Comparison of ENCODE assay signal across 20 mouse cellular contexts in the genomic region with DNA sequence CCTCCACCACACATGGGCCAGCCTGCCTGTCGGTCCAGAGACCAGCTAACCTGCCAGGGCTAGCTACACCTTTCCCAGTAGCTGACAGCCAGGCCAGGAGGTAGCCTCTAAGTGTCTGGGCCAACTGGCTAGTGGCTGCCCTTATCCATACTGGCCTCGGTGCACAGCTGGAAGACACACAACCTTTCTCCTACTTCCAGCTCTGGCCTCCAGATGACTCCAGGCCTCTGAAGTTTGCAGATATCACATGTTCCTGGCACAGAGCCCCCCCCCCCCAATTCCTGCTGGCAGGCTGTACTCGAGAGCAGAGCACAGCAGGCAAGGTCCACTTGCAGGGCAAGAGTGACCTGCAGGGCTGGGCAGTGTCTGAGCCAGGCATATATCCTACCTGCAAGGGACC. TPM values are rescaled to one million over a fixed set of nuclear protein-coding genes. Genes with fewer than 3 reads are reported as not detected.
DNase-seq lines count a peak whose midpoint lies in the region; ATAC-seq and TF ChIP-seq lines count a peak whose summit lies in the region.
"Had no signal": no experiment of that assay in that cellular context is flagged by ENCODE, and none has a peak within 500 bp of the region (broad histone marks: within the 10 kb centered on the region; RNA-seq: fewer than 3 reads in every experiment).

No protein-coding gene starts in this region.

- peak; percentile 22; the same call in 1 of the 2 replicates for TF ChIP-seq CTCF in liver, adult 2 months (IDR thresholded peaks at IDR 0.05; ENCODE audit: low read depth, low read length)

- H3K36me3 ChIP-seq in heart, embryonic 14.5 days (ENCODE audit: control insufficient read depth, insufficient read depth, low read length): no peaks in the 10 kb centered on the region
- no peaks in the 10 kb centered on the region for H3K36me3 ChIP-seq in liver, adult 2 months (ENCODE audit: control insufficient read depth, insufficient read depth, low read length)
- no peaks in the 10 kb centered on the region for H3K36me3 ChIP-seq in liver, embryonic 11.5 days (ENCODE audit: control insufficient read depth, insufficient read depth, low read length)
- H3K36me3 ChIP-seq in kidney, embryonic 16.5 days (ENCODE audit: insufficient read depth, low read length): no peaks in the 10 kb centered on the region
- no peaks in the 10 kb centered on the region for H3K36me3 ChIP-seq in midbrain, embryonic 14.5 days (ENCODE audit: control insufficient read depth, insufficient read depth, low read length)
- H3K36me3 ChIP-seq: hindbrain, embryonic 12.5 days; limb, embryonic 12.5 days had no signal

- no peak overlapping the region for H3K9ac ChIP-seq in heart, embryonic 14.5 days (ENCODE audit: low read length)
- peak overlapping the region; percentile 9 for H3K9ac ChIP-seq in liver, adult 2 months (ENCODE audit: low read depth, low read length)
- H3K9ac ChIP-seq in liver, embryonic 11.5 days (ENCODE audit: low read depth, low read length): no peak overlapping the region
- no peak overlapping the region for H3K9ac ChIP-seq in kidney, embryonic 16.5 days (replicated peaks; ENCODE audit: low read length)
- no peak overlapping the region for H3K9ac ChIP-seq in midbrain, embryonic 14.5 days (replicated peaks; ENCODE audit: low read length)
- H3K9ac ChIP-seq: forebrain, embryonic 13.5 days; hindbrain, embryonic 12.5 days; limb, embryonic 12.5 days; lung, embryonic 14.5 days had no signal

- intact Hi-C loops in heart, postnatal 25 days (cut with DNase I): loop anchor here (5.0 kb wide), 1 partner anchor 70 kb away; no protein-coding TSS in a partner anchor

- peaks cover 11 to 21% of the 10 kb centered on the region in 2 experiments; a peak in 3 of 4 replicates for H3K4me1 ChIP-seq in heart, embryonic 14.5 days (ENCODE audit: control insufficient read depth in 2 of 2, insufficient read depth in 2 of 2, low read length in 2 of 2)
- H3K4me1 ChIP-seq in liver, adult 2 months (ENCODE audit: control insufficient read depth, insufficient read depth, low read length): peaks cover 16% of the 10 kb centered on the region
- no peaks in the 10 kb centered on the region for H3K4me1 ChIP-seq in liver, embryonic 11.5 days (replicated peaks; ENCODE audit: control insufficient read depth, insufficient read depth, low read length)
- H3K4me1 ChIP-seq in kidney, embryonic 16.5 days (ENCODE audit: insufficient read depth, low read length): no peaks in the 10 kb centered on the region
- H3K4me1 ChIP-seq in midbrain, embryonic 14.5 days (ENCODE audit: control insufficient read depth, insufficient read depth, low read length): peaks cover 7% of the 10 kb centered on the region; the same call in 1 of the 2 replicates

- H3K4me2 ChIP-seq in heart, embryonic 14.5 days (ENCODE audit: low read length): no peak overlapping the region
- no peak overlapping the region for H3K4me2 ChIP-seq in liver, embryonic 11.5 days
- H3K4me2 ChIP-seq in kidney, embryonic 16.5 days (replicated peaks; ENCODE audit: low read depth, low read length): no peak overlapping the region
- H3K4me2 ChIP-seq in midbrain, embryonic 14.5 days (ENCODE audit: low read length): no peak overlapping the region
- H3K4me2 ChIP-seq: forebrain, embryonic 13.5 days; hindbrain, embryonic 12.5 days; limb, embryonic 12.5 days; lung, embryonic 14.5 days; midbrain, embryonic 11.5 days had no signal

- no peak overlapping the region for H3K4me3 ChIP-seq in heart, embryonic 14.5 days (ENCODE audit: control insufficient read depth in 1 of 2, insufficient read depth in 1 of 2, low read depth in 1 of 2, low read length in 2 of 2)
- no peak overlapping the region for H3K4me3 ChIP-seq in liver, adult 2 months (ENCODE audit: insufficient read depth, low read depth, low read length)
- H3K4me3 ChIP-seq in liver, embryonic 11.5 days (ENCODE audit: low read depth, low read length): no peak overlapping the region
- no peak overlapping the region for H3K4me3 ChIP-seq in kidney, embryonic 16.5 days (ENCODE audit: low read length)
- H3K4me3 ChIP-seq in midbrain, embryonic 14.5 days (replicated peaks; ENCODE audit: low read depth, low read length): no peak overlapping the region
- H3K4me3 ChIP-seq: forebrain, embryonic 13.5 days; hindbrain, embryonic 12.5 days; left cerebral cortex, adult 2 months; limb, embryonic 12.5 days had no signal

- H3K27ac ChIP-seq in heart, embryonic 14.5 days (replicated peaks in 1 of 2; ENCODE audit: control insufficient read depth in 1 of 2, insufficient read depth in 1 of 2, low read depth in 2 of 2, low read length in 2 of 2): no peak overlapping the region
- H3K27ac ChIP-seq in liver, adult 2 months (replicated peaks; ENCODE audit: insufficient read depth, low read depth, low read length): peak overlapping the region; percentile 87
- H3K27ac ChIP-seq in liver, embryonic 11.5 days (ENCODE audit: low read depth, low read length): no peak overlapping the region
- H3K27ac ChIP-seq in kidney, embryonic 16.5 days (ENCODE audit: low read length): no peak overlapping the region
- H3K27ac ChIP-seq in midbrain, embryonic 14.5 days (replicated peaks; ENCODE audit: low read depth, low read length): no peak overlapping the region
- H3K27ac ChIP-seq: forebrain, embryonic 13.5 days; hindbrain, embryonic 12.5 days; left cerebral cortex, adult 2 months; limb, embryonic 12.5 days; macrophage had no signal

- no peak for DNase-seq in heart, postnatal 25 days (ENCODE audit: low spot score)
- DNase-seq in liver, adult 2 months (ENCODE audit: extremely low read depth, low read depth, low spot score): peak; percentile 99
- DNase-seq in liver, embryonic 11.5 days (ENCODE audit: low spot score): no peak
- DNase-seq in skeletal muscle tissue, adult 2 months (ENCODE audit: low read depth, low spot score): peak; percentile 44
- DNase-seq in midbrain, embryonic 14.5 days: no peak
- DNase-seq: adrenal gland, adult 2 months; cerebellum, adult 11 months; cerebellum, postnatal 36 days; lung, embryonic 14.5 days; right cerebral cortex, postnatal 14 days; thymus, postnatal 25 days had no signal

- no peaks in the 10 kb centered on the region for H3K9me3 ChIP-seq in heart, embryonic 14.5 days (ENCODE audit: control insufficient read depth, low read length)
- no peaks in the 10 kb centered on the region for H3K9me3 ChIP-seq in liver, embryonic 11.5 days (ENCODE audit: control insufficient read depth, low read length)
- H3K9me3 ChIP-seq in kidney, embryonic 16.5 days (ENCODE audit: low read length): no peaks in the 10 kb centered on the region
- no peaks in the 10 kb centered on the region for H3K9me3 ChIP-seq in midbrain, embryonic 14.5 days (ENCODE audit: control insufficient read depth, low read length)
- H3K9me3 ChIP-seq: forebrain, embryonic 13.5 days; hindbrain, embryonic 12.5 days; limb, embryonic 12.5 days had no signal

- TF ChIP-seq POLR2A in liver, adult 2 months (IDR thresholded peaks at IDR 0.05; ENCODE audit: extremely low read depth, insufficient read depth, low read length): no peak

- peak; percentile 54; the same call in 1 of the 2 replicates for ATAC-seq in heart, embryonic 14.5 days (ENCODE audit: insufficient number of reproducible peaks, insufficient read depth, low FRiP score, low read depth)
- ATAC-seq in liver, embryonic 11.5 days (replicated peaks; ENCODE audit: low FRiP score): no peak
- 0 out of 2 replicates have a peak, but pooled peaks have one; percentile 13 for ATAC-seq in kidney, embryonic 16.5 days (ENCODE audit: low FRiP score, low TSS enrichment)
- ATAC-seq in midbrain, embryonic 14.5 days (ENCODE audit: low FRiP score, low TSS enrichment): no peak
- ATAC-seq: forebrain, embryonic 13.5 days had no signal

- H3K79me2 ChIP-seq in liver, adult 2 months (ENCODE audit: control insufficient read depth, insufficient read depth, low read length): no peaks in the 10 kb centered on the region

- 33% methylated on average over 3 of the region's 3 CpGs for WGBS in heart, embryonic 14.5 days
- 16% methylated on average over 3 of the region's 3 CpGs for WGBS in liver, adult 2 months
- 58% methylated on average over 3 of the region's 3 CpGs for WGBS in liver, embryonic 11.5 days
- WGBS in kidney, embryonic 16.5 days: 65% methylated on average over 3 of the region's 3 CpGs
- WGBS in midbrain, embryonic 14.5 days: 62% methylated on average over 3 of the region's 3 CpGs

- no peaks in the 10 kb centered on the region for H3K27me3 ChIP-seq in heart, embryonic 14.5 days (ENCODE audit: control insufficient read depth, insufficient read depth, low read length)
- no peaks in the 10 kb centered on the region for H3K27me3 ChIP-seq in liver, adult 2 months (ENCODE audit: control insufficient read depth, insufficient read depth, low read length)
- no peaks in the 10 kb centered on the region for H3K27me3 ChIP-seq in liver, embryonic 11.5 days (replicated peaks; ENCODE audit: control insufficient read depth, insufficient read depth, low read length)
- no peaks in the 10 kb centered on the region for H3K27me3 ChIP-seq in kidney, embryonic 16.5 days (ENCODE audit: insufficient read depth, low read length)
- no peaks in the 10 kb centered on the region for H3K27me3 ChIP-seq in midbrain, embryonic 14.5 days (ENCODE audit: control insufficient read depth, insufficient read depth, low read length)
- H3K27me3 ChIP-seq: forebrain, embryonic 13.5 days; hindbrain, embryonic 12.5 days; limb, embryonic 12.5 days had no signal

RNA-seq across cellular contexts. Expression of a gene that starts 23.9 kb away (rescaled TPM):
- polyA plus RNA-seq in heart, embryonic 14.5 days (2014; fragmentation: Nextera tagmentation; extraction: Ambion mirVana): 22.3 and 23.8 TPM in 2 replicates
- 10 to 100 TPM in 1 of 2 experiments, 1 to 10 TPM in 1; 10.0 to 14.9 TPM for total RNA-seq in heart, postnatal 25 days (2021)
- 5.9 and 9.9 TPM in 2 replicates for total RNA-seq in liver, adult 2 months (2014; rRNA removed)
- polyA plus RNA-seq in liver, adult 2 months (2012; rRNA removed): 2.8 and 3.5 TPM in 2 replicates
- polyA plus RNA-seq in liver, embryonic 11.5 days (2014; fragmentation: Nextera tagmentation; extraction: Ambion mirVana): 8.7 and 12.1 TPM in 2 replicates
- 15.6 and 17.0 TPM in 2 replicates for polyA plus RNA-seq in kidney, embryonic 16.5 days (2015; fragmentation: Nextera tagmentation; extraction: Ambion mirVana)
- polyA plus RNA-seq in midbrain, embryonic 14.5 days (2014; fragmentation: Nextera tagmentation; extraction: Ambion mirVana): 15.9 and 21.9 TPM in 2 replicates

RNA-seq across cellular contexts. Expression of a gene that starts 54.4 kb away (rescaled TPM):
- polyA plus RNA-seq in heart, embryonic 14.5 days (2014; fragmentation: Nextera tagmentation; extraction: Ambion mirVana): 0.91 and 1.2 TPM in 2 replicates
- 1 to 10 TPM; 3.4 to 8.0 TPM for total RNA-seq in heart, postnatal 25 days (2021)
- 2.8 and 3.1 TPM in 2 replicates for total RNA-seq in liver, adult 2 months (2014; rRNA removed)
- 4.3 and 5.3 TPM in 2 replicates for polyA plus RNA-seq in liver, adult 2 months (2012; rRNA removed)
- polyA plus RNA-seq in liver, embryonic 11.5 days (2014; fragmentation: Nextera tagmentation; extraction: Ambion mirVana): 0.49 and 1.1 TPM in 2 replicates
- polyA plus RNA-seq in kidney, embryonic 16.5 days (2015; fragmentation: Nextera tagmentation; extraction: Ambion mirVana): 11.1 and 13.2 TPM in 2 replicates
- polyA plus RNA-seq in midbrain, embryonic 14.5 days (2014; fragmentation: Nextera tagmentation; extraction: Ambion mirVana): 1.4 and 1.8 TPM in 2 replicates
- total RNA-seq: ES-E14 had no signal
- polyA plus RNA-seq: macrophage had no signal

RNA-seq across cellular contexts. Expression of a gene that starts 55.1 kb away (rescaled TPM):
- polyA plus RNA-seq in heart, embryonic 14.5 days (2014; fragmentation: Nextera tagmentation; extraction: Ambion mirVana): 2.2 and 2.4 TPM in 2 replicates
- under 1 TPM; 0.61 to 0.65 TPM for total RNA-seq in heart, postnatal 25 days (2021)
- 0.28 and 0.40 TPM in 2 replicates for total RNA-seq in liver, adult 2 months (2014; rRNA removed)
- polyA plus RNA-seq in liver, adult 2 months (2012; rRNA removed): 0.17 and 0.42 TPM in 2 replicates
- polyA plus RNA-seq in liver, embryonic 11.5 days (2014; fragmentation: Nextera tagmentation; extraction: Ambion mirVana): 0.36 and 0.42 TPM in 2 replicates
- polyA plus RNA-seq in kidney, embryonic 16.5 days (2015; fragmentation: Nextera tagmentation; extraction: Ambion mirVana): 2.8 TPM in 2 replicates
- polyA plus RNA-seq in midbrain, embryonic 14.5 days (2014; fragmentation: Nextera tagmentation; extraction: Ambion mirVana): 0.36 and 0.66 TPM in 2 replicates

Comparison
In these comparisons a context has a peak if more than half of its experiments do, and no peak if none do; other contexts are left out.
1. DNase-seq: peak in liver, adult 2 months (single experiment) and skeletal muscle tissue, adult 2 months (single experiment); none in heart, postnatal 25 days (single experiment), liver, embryonic 11.5 days (single experiment) and midbrain, embryonic 14.5 days (single experiment).
2. ATAC-seq: peak in heart, embryonic 14.5 days (single experiment) and kidney, embryonic 16.5 days (single experiment); none in liver, embryonic 11.5 days (single experiment) and midbrain, embryonic 14.5 days (single experiment).